Mouse (Mus musculus) myocyte (in vitro differentiated cells): Measurements from ENCODE around the gene Eif3m.

Experiments used
- CEBPB ChIP-seq: IDR thresholded peaks from 2 replicates; pipeline ENCODE4 v1.6.1; 2011; ENCODE audit warnings: mild to moderate bottlenecking, moderate library complexity; ENCODE audit not compliant: poor library complexity, insufficient read depth, severe bottlenecking
- MAX ChIP-seq: IDR thresholded peaks from one replicate; pipeline ENCODE4 v1.6.1; 2011; ENCODE audit warnings: low read depth, mild to moderate bottlenecking, control low read depth
- MYOD1 ChIP-seq, 3 experiments: IDR thresholded peaks; one replicate each; pipeline ENCODE4 v1.6.1; 2011; ENCODE audit warnings: control low read depth in 2 of 3, low read depth in 2 of 3, mild to moderate bottlenecking in 2 of 3, moderate library complexity in 1 of 3; ENCODE audit not compliant: insufficient read length in 2 of 3, control insufficient read depth in 1 of 3
- MYOG ChIP-seq, 3 experiments: IDR thresholded peaks; one replicate each; pipeline ENCODE4 v1.6.1; 2011; ENCODE audit warnings: control low read depth in 2 of 3, low read depth in 2 of 3, mild to moderate bottlenecking in 2 of 3; ENCODE audit not compliant: insufficient read length in 2 of 3, control insufficient read depth in 1 of 3, insufficient read depth in 1 of 3
- POLR2A ChIP-seq: IDR thresholded peaks from one replicate; pipeline ENCODE4 v1.6.1; 2011; ENCODE audit warnings: low read depth, mild to moderate bottlenecking, control low read depth, moderate library complexity; ENCODE audit not compliant: insufficient read length
- POLR2AphosphoS2 ChIP-seq: IDR thresholded peaks from one replicate; pipeline ENCODE4 v1.6.1; 2011; ENCODE audit warnings: low read depth, control low read depth; ENCODE audit not compliant: insufficient read length
- TCF12 ChIP-seq: IDR thresholded peaks from one replicate; pipeline ENCODE4 v1.6.1; 2011; ENCODE audit warnings: mild to moderate bottlenecking, control low read depth; ENCODE audit not compliant: poor library complexity, insufficient read depth, severe bottlenecking

GRCm38 (mm10) chr2:105035985-105036384 is 19.1 kb upstream of the Eif3m start:
- no peak for TF ChIP-seq MAX
- no peak for TF ChIP-seq MYOG (IDR thresholded peaks at IDR 0.05; ENCODE audit: control insufficient read depth in 1 of 3, insufficient read depth in 1 of 3, insufficient read length in 2 of 3, low read depth in 2 of 3)
- no peak for TF ChIP-seq MYOD1 (IDR thresholded peaks at IDR 0.05; ENCODE audit: control insufficient read depth in 1 of 3, insufficient read length in 2 of 3, low read depth in 2 of 3)
- no peak for TF ChIP-seq POLR2AphosphoS2
- no peak for TF ChIP-seq POLR2A
- TF ChIP-seq TCF12, result no peak
- no peak for TF ChIP-seq CEBPB
